Mouse (Mus musculus) C2C12 (cell line): Measurements from ENCODE around the gene Pid1.

Experiments used
- CTCF ChIP-seq: IDR thresholded peaks from one replicate; pipeline ENCODE4 v1.5.1; 2011; ENCODE audit not compliant: control insufficient read depth, insufficient read depth, insufficient read length
- FOSL1 ChIP-seq: IDR thresholded peaks from one replicate; pipeline ENCODE4 v1.8.0; 2011; ENCODE audit warnings: mild to moderate bottlenecking, low read length; ENCODE audit not compliant: poor library complexity, insufficient read depth, severe bottlenecking

DNA sequence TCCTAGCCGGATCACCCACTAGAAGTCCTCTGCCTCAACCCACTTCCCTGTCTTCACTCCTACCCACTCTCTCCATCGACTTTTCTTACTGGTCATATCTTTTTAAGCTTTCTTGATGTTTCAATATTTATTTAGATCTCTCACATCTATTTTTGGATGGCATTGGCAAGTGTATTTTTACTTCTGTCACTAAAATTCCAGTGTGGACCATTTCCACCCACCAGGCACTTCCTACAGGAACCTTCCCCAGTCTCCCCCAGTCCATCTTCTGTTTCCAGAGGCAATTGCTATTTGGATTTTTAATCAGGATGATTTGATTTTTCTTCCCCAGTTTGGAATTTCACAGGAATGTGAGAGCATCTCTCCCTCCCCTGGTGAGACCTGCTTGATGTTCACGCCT lies 2.6 kb upstream of the Pid1 start:
- TF ChIP-seq CTCF = no peak
- no peak for TF ChIP-seq FOSL1
